Mouse (Mus musculus) liver, postnatal 0 days (tissue): ENCODE measurements at regions not wholly inside any gene's neighbourhood (a gene's known extent, or its start where the extent isn't known, plus 50 kb on each side); places are given as distances from the start of the nearest gene placed in this dataset.

Experiments used
- CTCF ChIP-seq: sonication (generic); IDR thresholded peaks from 2 replicates; pipeline ENCODE4 v1.5.1; 2016; ENCODE audit warnings: antibody characterized with exemption, low read depth
- EP300 ChIP-seq: IDR thresholded peaks from 2 replicates; pipeline ENCODE4 v1.6.1; 2016; ENCODE audit warnings: antibody characterized with exemption, low read depth, mild to moderate bottlenecking

DNA sequence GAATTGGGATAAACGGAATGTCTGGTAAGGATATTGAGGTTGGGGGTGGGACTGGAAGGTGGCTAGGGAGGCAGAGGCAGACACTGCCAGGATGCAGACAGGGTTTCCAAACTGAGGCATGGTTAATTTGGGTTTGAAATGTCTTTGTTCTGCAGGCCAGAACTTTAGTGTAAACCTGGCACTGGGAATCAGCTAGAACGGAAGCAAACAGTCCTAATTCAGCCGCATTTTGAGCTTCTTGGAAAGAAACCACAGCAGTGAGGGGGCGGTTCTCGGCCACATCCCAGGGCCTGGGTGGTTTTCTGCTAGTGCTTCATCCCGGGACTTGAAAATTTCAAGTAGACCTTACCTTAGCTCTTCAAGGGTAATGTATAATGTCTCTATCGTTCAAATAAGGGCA lies 100.6 kb upstream of the Irf2bp2 start:
- TF ChIP-seq CTCF, result no peak
- no peak for TF ChIP-seq EP300
